Mouse (Mus musculus) adrenal gland, postnatal 0 days (tissue): ENCODE measurements around the gene Tmem106a. TPM values are rescaled to one million over a fixed set of nuclear protein-coding genes. Genes with fewer than 3 reads are reported as not detected.

ENCODE experiments used
- polyA plus RNA-seq: library from polyadenylated mRNA; unstranded; fragments of >200 nt; fragmentation: Nextera tagmentation; extraction: Ambion mirVana; gene quantifications from 2 replicates; pipeline ENCODE4 v1.2.1, GENCODE M21; 2015

Tmem106a gene
- 11.8 and 14.0 TPM in 2 replicates for polyA plus RNA-seq

GRCm38 (mm10) chr11:101582054-101583035, at the start of gene Tmem106a:
Tmem106a (plus strand) TSS chr11:101582242.

GRCm38 (mm10) chr11:101551751-101552475, 30.1 kb upstream of the Tmem106a start, which contains the start of the genes Brca1 and Nbr1:
Brca1 (minus strand) TSS chr11:101551955.
Nbr1 (plus strand) TSS chr11:101552149.

GRCm38 (mm10) chr11:101599156-101599555, 17.1 kb downstream of the Tmem106a start, which contains the start of gene Gm11634:
Gm11634 (minus strand) TSS chr11:101599256.

GRCm38 (mm10) chr11:101626995-101627856, 45.2 kb downstream of the Tmem106a start, which contains the start of gene Rdm1:
Rdm1 (plus strand) TSS chr11:101627195.

Other genes with a start within 250 kb of the Tmem106a start
- gene G6pc, start 214.7 kb upstream of the Tmem106a start, polyA plus RNA-seq, result 4.1 and 7.5 TPM in 2 replicates
- 29.9 and 39.5 TPM in 2 replicates for gene Aarsd1, start 164.6 kb upstream of the Tmem106a start, polyA plus RNA-seq
- 3.0 and 3.6 TPM in 2 replicates for gene Gm27029, start 157.4 kb upstream of the Tmem106a start, polyA plus RNA-seq
- gene Rundc1, start 157.2 kb upstream of the Tmem106a start, polyA plus RNA-seq, result 13.2 and 19.8 TPM in 2 replicates
- 5.9 and 11.6 TPM in 2 replicates for gene Ptges3l, start 156.9 kb upstream of the Tmem106a start, polyA plus RNA-seq
- 327 and 341 TPM in 2 replicates for gene Rpl27, start 139.9 kb upstream of the Tmem106a start, polyA plus RNA-seq
- gene Ifi35, start 133.8 kb upstream of the Tmem106a start, polyA plus RNA-seq, result 57.4 and 61.2 TPM in 2 replicates
- 10.7 and 14.9 TPM in 2 replicates for gene Rnd2, start 117.2 kb upstream of the Tmem106a start, polyA plus RNA-seq
- 59.9 and 78.0 TPM in 2 replicates for gene Vat1, start 116.0 kb upstream of the Tmem106a start, polyA plus RNA-seq
- 1.8 and 3.2 TPM in 2 replicates for gene Brca1, start 30.3 kb upstream of the Tmem106a start, polyA plus RNA-seq
- gene Nbr1, start 30.1 kb upstream of the Tmem106a start, polyA plus RNA-seq, result 44.8 and 67.0 TPM in 2 replicates
- not detected in 2 replicates for gene Gm11634, start 17.0 kb downstream of the Tmem106a start, polyA plus RNA-seq
- gene Rdm1, start 45.0 kb downstream of the Tmem106a start, polyA plus RNA-seq, result 65.0 and 84.8 TPM in 2 replicates
- gene Arl4d, start 83.3 kb downstream of the Tmem106a start, polyA plus RNA-seq, result 5.2 and 5.7 TPM in 2 replicates
- gene Dhx8, start 150.7 kb downstream of the Tmem106a start, polyA plus RNA-seq, result 14.0 and 17.0 TPM in 2 replicates
- gene Etv4, start 203.1 kb downstream of the Tmem106a start, polyA plus RNA-seq, result 3.0 and 8.5 TPM in 2 replicates